Mouse (Mus musculus) granulocyte monocyte progenitor cell, adult 5-6 weeks (primary cell): ENCODE measurements around the gene Aoah. TPM values are rescaled to one million over a fixed set of nuclear protein-coding genes. Genes with fewer than 3 reads are reported as not detected.

Source experiments
- ATAC-seq: replicated peaks from 2 replicates; pipeline ENCODE4 v1.8.0; 2016; ENCODE audit warnings: mild to moderate bottlenecking, moderate TSS enrichment, inconsistent platforms; ENCODE audit not compliant: poor library complexity, severe bottlenecking
- total RNA-seq, 2 experiments: library from RNA; stranded (forward) in 1 of 2; stranded (reverse) in 1 of 2; fragments of 200-712, 200-1000 nt in 1 of 2; fragments of >200 nt in 1 of 2; fragmentation: Nextera tagmentation in 1 of 2; gene quantifications; 2 replicates each; pipeline ENCODE4 v1.2.3; 2014 to 2017

The Aoah gene
- 22.4 and 29.0 TPM in 2 replicates for total RNA-seq (2014; fragmentation: Nextera tagmentation)
- total RNA-seq (2017) = 26.1 and 26.2 TPM in 2 replicates

GRCm38 (mm10) chr13:20793901-20794300 lies at the start of gene Aoah:
TSS of gene Aoah (plus strand) at chr13:20794113.
- peak; percentile 84 for ATAC-seq

DNA sequence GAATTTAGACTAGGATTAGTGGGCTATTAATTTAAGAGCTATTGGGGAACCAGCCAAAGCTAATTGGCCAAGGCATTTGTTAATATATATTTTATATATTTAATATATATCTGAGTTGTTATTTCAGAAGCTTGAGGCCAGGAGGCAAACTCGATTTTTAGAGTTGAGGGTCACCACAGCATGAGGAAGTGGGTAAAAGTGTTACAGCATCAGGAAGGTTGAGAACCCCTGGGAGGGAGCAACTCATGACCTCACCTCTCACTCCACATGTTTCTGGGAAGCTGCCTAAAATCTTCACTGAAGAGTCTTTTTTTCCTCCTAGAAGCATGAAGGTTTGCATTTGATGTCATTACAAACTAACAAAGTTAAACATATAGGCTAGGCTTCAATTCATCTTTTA lies 39.1 kb upstream of the Aoah start:
- peak; percentile 69 for ATAC-seq

- ATAC-seq = no peak
These were observed 10.3 kb upstream of the Aoah start for GRCm38 (mm10) chr13:20783648-20784047.

DNA sequence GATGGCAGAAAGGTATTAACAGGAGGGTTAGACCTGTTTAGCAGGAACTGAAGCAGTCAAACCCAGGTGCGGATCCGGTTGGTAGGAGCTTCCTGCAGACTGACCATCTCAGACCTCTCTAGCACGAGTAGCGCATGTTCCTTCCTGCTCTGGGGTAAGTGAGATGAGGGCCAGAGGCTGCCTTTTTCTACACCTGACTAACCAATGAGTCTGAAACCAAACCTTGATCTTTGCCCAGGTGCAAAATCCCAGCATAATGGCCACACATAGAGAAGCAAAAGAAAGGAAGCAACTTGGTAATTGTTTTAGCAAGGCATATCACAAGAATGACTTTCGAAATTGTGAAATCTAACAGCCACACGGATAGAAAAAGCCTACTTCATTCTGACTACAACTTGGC lies 9.9 kb upstream of the Aoah start:
- no peak for ATAC-seq

GRCm38 (mm10) chr13:20785960-20786359 lies 8.0 kb upstream of the Aoah start:
- ATAC-seq = no peak

- peak; percentile 69 for ATAC-seq
These were observed 7.1 kb upstream of the Aoah start for GRCm38 (mm10) chr13:20786825-20787245.

- peak; percentile 67 for ATAC-seq
These were observed 6.0 kb upstream of the Aoah start for GRCm38 (mm10) chr13:20787952-20788351.

- no peak for ATAC-seq
These were observed 2.7 kb downstream of the Aoah start for GRCm38 (mm10) chr13:20796651-20797050.

GRCm38 (mm10) chr13:20798536-20798935 lies 4.6 kb downstream of the Aoah start:
- no peak for ATAC-seq

DNA sequence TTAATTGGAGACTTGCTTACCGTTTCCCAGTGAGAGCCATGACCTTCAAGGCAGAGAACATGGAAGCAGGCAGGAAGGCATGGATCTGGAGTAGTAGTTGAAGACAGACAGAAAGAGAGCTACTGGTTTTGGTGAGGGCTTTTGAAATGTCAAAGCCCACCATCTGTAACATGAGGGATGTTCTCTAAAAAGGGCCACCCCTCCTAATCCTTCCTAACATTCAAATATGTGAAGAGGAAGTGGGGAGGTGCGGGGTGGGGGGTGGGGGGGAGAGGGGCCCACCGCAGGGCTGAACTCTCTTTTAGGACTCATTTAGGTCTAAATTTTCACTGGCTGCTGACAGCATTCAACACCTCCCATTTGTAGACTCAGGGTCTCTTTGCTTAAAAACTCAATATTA lies 5.9 kb downstream of the Aoah start:
- peak; percentile 54 for ATAC-seq

GRCm38 (mm10) chr13:20800569-20800968 lies 6.7 kb downstream of the Aoah start:
- no peak for ATAC-seq

- no peak for ATAC-seq
These were observed 18.0 kb downstream of the Aoah start for GRCm38 (mm10) chr13:20811782-20812406.

DNA sequence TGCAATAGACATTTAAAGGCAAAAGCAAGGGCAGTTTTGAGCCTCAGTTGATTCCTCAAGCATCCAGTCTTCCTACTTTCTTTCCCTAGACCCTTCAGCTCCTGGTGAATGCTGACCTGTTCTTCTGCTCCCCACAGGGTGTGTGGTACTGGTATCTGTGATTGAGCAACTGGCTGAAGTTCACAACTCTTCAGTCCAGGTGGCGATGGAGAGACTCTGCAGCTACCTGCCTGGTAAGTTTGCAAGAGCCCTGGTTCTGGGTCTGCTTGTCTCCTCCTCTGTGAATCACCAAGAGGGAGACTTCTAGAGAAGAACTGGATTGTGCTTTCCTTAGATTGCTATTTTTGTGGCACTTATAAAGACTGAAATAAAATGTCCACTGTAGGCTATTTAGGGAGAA lies 22.5 kb downstream of the Aoah start:
- ATAC-seq = no peak

DNA sequence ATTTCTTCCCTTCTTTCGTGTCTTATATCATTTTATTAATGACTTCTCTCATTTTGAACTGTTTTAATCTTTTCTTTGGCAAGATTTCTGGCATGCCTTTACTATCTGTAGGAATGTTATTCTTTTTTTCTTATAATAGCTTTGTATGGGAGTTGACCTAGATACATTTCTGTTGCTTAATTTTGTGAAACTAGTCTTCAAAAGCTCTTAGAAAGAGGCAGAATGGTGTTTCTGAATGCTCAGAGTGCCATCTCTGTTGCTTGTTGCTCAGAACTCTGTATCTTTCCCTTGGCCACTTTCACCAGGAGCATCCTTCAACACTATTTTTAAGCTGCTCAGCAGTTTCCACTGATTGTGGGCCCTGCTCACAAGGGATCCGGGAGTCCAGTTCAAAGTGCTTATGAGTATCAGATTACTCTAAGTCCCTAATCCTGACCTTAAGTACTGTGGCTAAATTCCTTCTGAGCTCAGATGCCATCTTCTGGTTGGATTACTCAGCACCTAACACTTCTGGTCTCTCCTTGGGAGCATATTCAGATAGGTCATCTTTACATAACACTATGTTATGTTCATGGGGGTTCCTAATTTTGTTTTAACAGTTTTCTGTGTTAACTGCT lies 26.9 kb downstream of the Aoah start:
- ATAC-seq = no peak

GRCm38 (mm10) chr13:20828728-20829127 lies 34.8 kb downstream of the Aoah start:
- ATAC-seq = no peak

- ATAC-seq = no peak
These were observed 35.4 kb downstream of the Aoah start for GRCm38 (mm10) chr13:20829181-20829900.

DNA sequence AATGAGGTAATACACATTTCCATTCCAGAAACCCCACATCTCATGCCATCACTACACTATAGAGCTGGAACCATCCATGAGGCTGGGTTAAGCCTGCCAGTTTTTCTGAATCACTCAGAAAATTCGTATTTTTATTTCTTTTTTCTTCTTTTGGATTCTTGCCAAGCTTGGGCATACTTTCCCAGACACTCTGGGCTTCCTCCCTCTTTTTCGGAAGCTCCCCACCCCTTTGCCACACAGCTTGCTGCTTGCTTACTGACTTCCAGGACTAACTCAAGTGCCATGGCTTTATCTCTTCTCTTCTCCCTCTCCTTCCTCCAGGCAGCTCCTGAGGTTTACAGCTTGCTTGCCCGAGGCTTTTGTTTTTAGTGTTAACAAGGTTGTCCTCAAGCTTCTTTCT lies 62.0 kb downstream of the Aoah start:
- ATAC-seq = no peak

- ATAC-seq = no peak
These were observed 105.5 kb downstream of the Aoah start for GRCm38 (mm10) chr13:20899372-20899771.

- ATAC-seq = no peak
These were observed 106.6 kb downstream of the Aoah start for GRCm38 (mm10) chr13:20900396-20900971.

DNA sequence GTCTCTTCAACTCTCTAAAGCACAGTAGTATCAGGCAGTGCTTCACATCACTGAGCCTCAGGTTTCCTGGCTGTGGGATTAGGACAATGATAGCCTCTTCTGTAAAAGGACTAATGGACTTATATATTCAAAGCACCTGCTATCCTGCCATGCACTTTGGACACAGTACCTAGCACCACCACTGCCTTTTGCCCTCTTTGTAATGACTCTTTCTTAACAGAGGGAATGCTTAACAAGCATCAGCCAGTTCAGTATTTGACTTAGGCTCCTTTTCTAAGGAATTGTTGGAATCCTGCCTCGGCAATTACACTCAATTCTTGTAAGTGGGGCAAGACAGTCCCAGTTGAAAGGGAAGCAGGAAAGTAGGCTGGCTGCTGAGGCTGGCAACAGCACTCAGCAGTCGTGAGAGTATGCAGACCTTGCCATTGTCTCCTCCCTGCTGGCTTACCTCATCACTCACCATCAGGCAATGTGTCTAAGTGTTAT lies 107.1 kb downstream of the Aoah start:
- ATAC-seq = no peak

GRCm38 (mm10) chr13:20901634-20902135 lies 107.8 kb downstream of the Aoah start:
- no peak for ATAC-seq
